Mouse (Mus musculus) T-cell, adult 2 months (primary cell): ENCODE data around the gene Phgdh.

ENCODE experiments used
- DNase-seq: peaks from one replicate; pipeline ENCODE4 v3.0.0; 2022; ENCODE audit warnings: low spot score

The Phgdh gene

DNA sequence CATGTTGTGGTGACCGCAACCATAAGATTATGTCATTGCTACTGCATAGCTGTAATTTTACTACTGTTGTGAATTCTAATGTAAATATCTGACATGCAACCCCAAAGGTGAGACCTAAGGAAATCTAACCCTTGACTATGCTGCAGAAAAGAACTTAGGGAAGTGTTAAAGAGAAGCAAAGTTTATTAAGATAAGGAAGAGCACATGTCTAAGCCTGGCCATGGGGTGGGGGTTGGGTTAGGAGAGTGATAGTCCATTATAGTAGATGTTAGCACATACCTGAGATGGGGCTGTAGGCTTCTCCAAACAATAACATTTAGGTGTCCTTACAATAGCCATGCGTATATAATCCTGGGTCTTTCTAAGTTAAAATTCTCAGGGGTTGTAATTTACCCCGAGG, 3.4 kb upstream of the Phgdh start:
- DNase-seq, result no peak

DNA sequence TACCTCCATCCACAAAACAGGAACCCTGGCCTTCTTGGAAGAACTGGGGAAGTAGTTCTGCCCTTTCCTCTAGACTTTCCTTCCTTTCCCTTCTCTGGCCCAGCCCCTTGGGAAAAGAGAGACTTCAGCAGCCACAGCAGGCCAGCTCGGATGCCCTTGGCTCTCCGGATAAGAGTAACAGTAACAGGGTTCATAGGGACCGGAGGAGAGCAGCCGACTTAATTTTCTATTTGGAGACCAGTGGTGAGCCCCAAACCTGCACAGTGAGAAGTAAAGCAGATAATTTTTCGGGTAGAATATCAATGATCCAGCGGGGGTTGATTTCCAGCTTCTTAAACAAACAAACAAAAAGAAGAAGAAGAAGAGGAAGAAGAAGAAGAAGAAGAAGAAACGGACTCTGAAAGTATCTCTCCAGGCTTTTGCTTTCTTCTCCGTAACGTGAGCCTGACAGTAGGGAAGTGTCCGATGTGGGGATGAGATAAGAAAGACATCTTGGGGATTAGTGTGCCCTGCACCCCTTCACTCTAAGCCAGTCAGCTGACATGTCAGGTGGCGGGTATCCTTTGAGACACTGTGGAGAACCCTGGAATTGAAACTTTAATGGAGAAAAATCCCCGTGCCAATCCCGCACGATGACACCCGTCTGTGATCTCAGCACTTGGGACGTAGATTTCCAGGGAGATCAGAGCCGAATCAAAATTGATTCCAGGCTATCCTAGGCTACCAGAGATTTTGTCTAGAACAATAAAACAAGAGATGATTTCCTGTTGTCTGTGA, 1.2 kb upstream of the Phgdh start:
- no peak for DNase-seq

DNA sequence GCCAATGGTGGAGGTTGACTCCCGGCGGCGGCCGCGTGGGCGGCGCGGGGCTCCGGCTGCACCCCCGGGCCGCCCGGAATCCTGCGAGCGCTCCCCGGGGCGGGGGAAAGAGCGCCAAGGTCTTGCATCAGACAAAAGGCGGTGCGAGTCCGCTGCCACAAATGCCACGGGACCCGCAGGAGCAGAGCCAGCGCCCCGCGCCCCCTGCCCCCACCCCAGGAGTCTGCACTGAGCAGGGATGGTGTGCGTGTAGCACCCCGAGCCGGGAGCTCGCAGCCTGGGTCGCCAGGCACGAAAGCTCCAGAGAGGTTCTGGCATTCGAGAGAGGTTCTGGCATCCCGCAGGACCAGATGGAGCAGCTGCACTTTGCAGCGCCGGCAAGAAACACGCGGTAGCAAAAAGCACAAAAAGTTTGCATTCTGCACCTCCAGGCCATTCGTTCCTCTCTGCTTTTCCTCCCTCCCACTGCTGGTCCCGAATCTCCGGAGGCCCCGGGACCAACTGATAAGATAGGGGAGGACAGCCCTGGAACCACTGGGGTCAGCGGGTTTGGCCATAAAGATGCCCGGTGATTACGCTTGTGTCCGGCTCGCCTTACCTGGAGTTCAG, 589 bp downstream of the Phgdh start:
- DNase-seq, result peak; percentile 54

DNA sequence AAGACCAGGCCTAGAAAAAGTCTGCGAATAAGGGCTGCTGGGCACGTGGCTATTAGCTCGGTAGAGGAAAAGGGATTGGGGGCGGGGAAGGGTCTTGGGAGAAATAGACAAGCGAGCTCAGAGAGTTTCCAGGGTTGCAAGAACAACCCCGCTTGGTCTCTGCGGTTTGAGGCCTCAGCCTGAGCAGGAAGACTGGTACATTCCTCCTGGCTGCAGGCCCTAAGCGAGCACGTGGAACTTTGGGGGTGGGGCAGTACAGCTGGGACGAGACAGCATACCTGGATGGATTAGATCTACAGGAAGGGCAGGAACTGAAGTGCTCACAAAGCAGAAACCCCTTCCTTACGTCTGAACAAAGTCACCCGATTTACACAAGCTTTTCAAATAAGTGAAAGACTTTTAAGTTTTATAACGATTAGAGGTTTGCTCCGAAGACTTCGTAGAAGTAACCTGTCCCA, 1.2 kb downstream of the Phgdh start:
- peak; percentile 34 for DNase-seq

DNA sequence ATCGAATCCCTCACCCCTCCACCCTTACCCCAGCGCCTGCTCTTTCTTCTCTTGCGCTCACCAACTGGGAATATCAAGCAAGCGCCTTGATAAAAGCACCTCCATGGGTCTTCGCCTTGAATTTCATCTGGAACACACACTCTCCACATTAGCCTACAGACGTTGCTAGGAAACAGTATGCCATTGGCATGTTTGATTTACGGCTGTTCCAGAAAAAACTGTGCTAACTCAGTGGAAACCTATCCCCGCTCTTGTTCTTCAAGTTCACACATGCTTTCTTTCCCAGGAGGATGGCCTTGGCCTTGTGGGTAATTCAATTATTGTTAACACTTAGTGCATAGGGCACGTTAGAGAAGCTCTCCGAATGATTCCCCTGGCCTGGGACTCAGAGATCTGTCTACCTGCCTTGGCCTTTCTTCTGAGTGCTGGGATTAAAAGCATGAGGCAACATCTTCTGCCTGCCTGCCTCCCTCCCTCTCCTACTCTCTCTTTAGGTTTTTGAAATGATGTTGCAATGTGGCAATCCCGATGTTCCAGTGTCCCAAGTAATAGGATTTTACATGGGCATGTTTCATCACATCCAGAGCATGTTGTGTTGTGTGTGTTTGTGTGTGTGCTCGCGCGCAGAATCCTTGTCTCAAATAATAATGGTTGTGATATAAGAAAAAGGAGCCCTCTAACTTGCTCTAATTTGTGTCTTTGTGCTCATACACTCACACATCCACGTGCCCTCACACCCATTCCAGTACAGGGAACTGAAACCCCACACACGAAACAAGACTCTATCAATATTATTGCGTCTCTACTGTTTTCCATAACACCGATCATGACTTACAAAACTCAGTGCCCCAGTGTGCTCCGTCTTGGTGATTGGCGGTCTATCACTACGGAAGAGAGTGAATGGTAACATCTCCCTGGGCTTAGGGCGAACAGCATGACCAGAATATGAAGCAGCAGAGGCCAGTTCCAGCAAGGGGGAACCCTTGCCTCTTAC, 2.8 kb downstream of the Phgdh start:
- DNase-seq, result no peak

DNA sequence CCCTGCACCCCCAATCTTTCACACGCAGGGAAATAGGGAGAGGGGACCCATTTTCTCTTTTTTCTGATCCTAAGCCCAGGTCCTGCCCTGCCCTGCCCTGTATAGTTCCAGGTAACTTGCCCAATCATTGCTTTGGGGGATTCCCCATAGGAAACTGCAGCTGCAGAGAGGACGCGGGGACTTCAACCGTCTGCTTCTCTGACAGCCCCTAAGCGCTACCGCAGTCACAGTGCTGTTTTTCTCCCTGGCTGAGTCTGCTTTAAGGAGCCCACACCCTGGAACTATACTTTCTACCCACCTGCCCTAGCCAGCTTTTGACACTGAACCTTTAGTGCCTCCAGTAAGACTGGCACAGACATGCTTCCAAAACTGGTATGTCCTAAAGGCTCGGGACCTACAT, 3.9 kb downstream of the Phgdh start:
- DNase-seq, result peak; percentile 31

DNA sequence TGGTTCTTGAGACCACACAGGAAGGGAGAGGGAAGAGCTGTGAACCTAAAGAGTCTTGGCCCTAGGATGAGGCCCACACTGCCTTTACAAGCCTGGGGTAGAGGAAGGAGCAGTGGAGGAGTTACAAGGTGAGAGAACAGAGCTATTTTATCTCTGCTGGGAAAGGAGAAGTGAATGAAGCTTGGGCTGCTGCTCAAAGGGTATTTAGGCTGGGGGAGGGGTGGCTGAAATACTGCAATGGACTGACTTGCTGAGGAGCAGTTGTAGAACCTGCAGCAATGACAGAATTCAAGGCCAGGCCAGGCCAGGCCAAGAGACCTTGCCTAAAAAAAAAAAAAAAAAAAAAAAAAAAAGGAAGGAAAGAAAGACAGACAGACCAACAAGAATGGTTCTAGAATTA, 4.5 kb downstream of the Phgdh start:
- DNase-seq, result no peak

DNA sequence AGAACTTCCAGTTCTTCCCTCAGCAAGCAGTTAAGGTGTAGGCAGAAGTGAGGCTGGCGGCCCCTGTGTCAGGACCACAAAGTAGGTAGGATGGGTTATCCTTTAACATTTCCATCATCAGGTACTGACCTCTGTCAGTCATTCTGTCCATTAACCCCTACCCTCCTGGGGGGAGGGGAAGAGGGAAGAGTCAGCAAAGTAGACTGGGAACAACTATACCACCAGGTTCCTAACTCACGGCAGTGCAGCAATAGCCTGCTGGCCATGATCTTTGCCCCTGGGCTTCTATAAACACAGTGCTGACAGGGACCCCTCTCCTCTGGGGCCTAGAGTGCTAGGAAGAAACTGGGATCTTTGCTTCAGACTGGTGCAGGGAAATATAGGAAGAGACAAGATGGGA, 5.8 kb downstream of the Phgdh start:
- no peak for DNase-seq

DNA sequence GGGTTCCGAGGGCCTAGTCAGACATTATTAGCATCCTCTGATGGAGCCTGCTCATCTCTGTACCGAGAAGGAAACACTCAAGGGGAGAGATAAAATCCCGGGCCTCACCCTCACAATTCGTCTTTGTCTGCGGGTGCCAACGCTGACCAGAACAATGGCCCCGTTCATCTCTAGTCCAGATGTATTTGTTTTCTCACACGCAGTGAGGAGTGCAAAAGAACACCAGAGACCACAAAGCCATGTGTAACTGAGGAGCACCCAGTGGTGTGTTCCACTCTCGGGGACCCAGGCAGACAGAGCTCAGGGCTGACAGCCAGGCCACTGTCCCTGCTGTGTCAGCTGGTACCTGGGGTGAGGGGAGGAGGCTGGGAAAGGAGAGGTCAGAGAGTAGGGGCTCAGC, 15.6 kb downstream of the Phgdh start:
- DNase-seq, result no peak

DNA sequence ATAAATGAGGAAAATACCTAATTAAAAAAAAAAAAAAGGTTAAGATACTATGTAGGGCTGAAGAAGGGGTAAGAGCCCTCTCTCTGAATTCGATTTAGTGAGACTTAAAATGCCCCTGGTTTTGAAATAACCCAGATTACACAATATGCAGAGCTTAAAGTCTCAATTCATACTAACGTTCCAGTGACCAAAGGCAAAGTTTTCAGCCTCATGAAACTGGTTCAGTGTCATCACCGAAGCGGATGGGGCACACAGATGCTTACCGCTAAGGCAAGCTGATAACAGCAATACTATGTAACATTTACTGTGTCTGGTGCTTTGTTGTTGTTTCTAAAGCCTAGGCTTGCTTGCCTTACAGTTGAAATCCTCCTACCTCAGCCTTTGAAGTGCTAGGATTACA, 17.6 kb downstream of the Phgdh start:
- no peak for DNase-seq

DNA sequence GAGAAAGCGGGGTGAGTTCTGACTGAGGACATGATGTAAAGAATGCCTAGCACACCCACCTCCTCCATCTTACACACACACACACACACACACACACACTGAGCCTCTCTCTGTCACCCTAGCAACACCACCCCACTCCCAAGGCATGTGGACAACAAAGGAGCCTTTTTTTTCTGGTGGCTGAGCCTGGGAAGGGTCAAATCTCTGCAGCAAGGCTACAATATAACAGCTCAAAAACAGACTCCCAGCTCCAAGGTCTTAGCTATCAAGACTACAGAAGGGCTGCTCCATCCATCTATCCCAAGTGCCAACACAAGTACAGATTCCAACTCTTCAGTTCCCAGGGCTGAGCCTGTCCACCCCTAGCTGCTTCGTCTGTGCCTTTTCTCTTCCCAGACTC, 20.6 kb downstream of the Phgdh start:
- no peak for DNase-seq

DNA sequence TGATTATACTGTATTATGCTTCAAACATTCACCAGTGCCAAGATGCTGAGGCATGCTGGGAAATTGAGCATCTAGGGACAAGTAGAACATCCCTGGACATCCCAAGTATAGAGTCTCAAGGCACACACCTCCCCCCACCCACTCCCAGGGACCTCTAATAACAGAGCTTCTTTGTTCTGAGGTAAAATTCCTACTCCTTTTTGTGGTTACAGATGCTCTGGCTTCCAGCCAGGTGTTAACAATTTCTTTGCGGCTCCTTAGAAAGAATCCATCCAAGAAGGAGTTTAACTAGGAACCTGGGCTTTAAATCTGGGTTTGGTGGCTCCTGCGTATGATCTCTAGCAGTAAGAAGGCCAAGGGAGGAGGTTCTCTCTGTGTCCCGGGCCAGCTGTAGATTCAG, 22.6 kb downstream of the Phgdh start:
- no peak for DNase-seq

DNA sequence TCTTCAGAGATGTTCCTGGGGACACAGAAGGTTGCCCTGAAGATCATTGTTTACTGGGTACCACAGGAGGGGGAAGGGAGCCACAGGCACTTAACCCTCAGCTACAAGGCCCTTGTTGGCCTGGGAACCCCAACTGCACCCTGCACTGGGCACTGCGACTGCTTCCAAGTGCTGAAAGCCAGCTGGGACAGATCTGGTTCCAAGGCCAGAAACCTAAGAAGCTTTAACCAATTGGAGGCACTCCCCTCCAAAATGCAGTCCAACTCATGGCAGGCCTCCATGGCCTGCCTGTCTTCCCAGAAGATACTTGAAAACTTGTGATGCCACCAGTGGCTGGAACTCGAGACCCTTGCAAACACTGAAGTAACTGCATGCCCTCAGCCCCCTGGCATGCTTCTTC, 24.6 kb downstream of the Phgdh start:
- DNase-seq, result no peak

DNA sequence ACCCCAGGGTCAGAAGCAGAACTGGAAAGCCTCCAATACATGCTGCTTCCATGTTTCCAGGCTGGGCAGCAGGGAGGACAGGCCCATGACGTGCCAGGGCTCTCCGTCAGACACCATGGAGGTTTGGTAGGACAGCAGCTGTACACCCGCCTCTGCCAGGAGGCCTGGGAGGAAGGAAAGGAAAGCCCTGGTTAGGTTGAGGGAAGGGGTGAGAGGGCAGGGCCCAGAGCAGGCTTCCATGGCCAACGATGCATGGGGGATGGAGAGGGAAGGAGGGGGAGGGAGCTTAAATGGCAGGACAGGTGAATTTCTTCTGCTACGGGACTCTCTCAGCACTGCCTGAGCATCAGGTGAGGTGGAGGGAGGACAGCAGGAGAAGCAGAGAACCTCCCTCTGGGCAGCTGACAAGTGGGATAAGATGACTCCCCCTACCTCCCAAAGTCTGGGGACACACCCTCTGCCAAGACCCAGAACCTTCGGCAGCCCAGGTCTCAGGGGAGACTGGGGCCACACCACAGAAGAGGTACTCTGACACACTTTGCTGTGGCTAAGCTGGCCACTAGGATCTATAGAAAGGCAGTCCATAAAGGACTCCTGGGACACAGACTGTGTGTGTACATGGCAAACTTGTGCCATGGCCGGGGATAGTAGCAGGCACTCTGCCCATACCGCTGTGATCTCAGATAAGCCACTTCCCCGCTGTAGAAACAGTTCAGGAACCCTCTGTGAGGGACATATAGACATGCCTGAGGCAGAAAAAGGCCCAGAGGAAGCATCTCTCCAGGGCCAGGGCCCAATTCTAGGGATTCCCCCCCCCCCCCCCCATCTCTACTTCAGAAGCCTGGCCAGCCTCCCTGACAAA, 26.3 kb downstream of the Phgdh start:
- DNase-seq, result no peak

DNA sequence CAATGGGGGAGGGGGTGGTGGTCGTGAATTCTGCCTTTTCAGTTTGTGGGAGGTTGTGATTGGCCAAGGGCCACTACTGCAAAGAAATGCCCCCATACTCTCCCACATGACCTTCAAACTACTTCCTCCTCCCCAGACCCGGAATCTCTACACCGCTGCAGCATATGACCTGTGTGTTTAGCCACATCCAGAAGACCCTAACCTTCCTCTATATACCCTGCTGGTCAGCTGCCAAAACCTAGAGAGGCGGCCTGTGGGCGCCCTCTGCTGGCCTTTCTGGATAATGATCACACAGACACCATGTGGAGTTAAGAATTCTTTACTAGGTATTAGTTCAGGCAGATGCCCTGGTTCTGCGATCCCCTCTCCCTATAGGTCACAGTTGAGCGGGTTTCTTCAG, 26.9 kb downstream of the Phgdh start:
- peak; percentile 31 for DNase-seq

DNA sequence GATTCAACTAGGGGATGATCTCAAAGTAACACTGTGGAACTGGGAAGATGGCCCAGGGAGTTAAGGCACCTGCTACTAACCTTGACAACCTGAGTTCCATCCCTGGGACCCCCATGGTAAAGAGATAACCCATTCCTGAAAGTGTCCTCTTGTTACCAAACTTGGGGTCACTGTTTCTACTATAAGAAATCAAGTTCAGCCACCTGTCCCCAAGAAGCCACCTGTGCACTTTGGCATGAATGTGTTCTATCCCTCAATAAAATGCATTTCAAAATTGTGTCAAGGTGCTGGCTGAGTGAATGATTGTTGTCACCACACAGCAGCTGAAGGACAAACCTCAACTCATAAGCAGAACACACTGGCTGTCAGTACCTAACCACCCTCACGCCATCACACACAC, 29.3 kb downstream of the Phgdh start:
- no peak for DNase-seq

DNA sequence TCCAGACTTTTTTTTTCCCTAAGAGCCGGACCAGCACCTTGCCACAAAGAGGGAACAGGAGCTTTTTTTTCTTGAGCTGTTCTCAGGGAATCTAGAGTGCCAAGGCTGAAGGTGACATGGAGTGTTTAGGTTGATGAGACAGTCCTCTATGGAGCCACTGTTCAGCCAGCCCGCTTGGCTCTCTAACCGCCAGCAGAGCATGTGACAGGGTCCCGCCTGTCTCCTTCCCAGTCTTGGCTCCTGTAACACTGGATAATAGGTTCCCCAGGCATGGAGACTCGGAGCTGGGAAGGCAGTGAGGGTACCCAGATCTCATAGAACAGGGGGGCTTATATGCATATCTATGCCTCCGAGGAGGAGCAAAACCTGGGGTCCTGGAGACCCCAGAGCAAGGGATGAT, 31.2 kb downstream of the Phgdh start:
- no peak for DNase-seq

DNA sequence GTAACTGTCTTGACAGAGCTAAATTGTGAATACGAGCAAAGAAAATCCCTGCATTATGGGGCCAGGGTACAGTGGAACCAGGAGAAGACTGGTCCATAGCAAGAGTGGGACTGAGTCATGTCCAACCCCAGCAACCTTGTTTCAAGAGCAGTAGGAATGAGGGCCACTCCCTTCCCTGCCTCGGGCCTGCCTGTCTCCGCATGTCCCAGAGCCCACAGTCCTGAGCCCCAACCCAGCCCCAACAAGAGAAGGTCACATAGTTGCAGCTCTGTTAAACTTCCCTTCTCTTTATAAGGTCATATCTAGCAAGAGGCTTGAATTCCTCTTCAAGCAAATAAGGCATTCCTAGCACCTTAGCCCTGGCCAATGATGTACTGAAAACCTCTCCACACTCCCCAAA, 38.0 kb downstream of the Phgdh start:
- DNase-seq, result no peak

DNA sequence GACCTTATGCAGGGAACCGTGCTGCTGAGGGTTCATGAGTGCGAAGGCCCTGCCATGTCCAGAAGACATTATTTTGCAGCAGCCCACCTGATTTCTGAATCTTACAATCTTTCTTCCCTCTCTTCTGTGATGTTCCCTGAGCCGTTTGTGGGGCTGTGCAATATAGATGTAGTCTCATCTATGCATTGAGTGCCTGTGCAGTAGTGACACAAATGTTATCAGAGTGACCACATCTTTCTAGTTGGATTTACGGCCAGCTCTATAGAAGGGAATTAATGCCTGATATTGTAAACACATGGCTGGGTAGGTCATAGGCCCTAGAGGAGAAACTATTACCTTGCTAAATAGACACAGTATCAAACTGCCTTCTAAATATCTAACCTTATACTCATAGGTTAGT, 39.5 kb downstream of the Phgdh start:
- DNase-seq, result no peak

DNA sequence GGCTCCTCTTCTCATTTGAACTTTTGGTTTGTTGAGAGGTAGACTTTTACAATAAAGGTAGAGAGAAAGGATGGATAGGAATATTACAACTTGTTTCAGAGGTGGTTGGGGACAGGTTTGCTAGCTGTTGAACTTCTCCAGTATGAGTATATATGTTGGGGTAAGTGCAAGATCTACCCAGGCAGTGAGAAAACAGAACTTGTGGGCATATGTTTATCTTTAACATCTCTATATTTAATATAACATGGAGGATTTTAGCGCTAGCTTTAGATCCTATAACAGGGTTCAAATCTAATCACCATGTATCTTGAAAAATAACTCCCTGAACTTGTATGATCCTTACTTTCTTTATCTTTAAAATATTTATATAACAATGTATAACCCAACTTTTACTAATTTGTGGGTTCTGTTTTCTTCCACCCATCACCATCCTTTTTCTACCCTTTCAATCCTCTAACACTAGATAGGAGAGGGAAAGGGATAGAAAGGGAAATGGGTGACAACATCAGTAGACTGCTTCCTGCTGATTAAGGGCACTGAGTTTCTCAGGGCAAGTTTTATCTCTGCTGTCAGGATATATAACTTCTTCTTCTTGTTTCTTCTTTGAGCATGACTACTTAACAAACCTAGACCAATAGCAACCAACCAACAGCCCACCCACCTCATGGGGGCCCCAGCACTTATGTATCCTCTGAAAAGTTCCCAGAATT, 40.2 kb downstream of the Phgdh start:
- no peak for DNase-seq

DNA sequence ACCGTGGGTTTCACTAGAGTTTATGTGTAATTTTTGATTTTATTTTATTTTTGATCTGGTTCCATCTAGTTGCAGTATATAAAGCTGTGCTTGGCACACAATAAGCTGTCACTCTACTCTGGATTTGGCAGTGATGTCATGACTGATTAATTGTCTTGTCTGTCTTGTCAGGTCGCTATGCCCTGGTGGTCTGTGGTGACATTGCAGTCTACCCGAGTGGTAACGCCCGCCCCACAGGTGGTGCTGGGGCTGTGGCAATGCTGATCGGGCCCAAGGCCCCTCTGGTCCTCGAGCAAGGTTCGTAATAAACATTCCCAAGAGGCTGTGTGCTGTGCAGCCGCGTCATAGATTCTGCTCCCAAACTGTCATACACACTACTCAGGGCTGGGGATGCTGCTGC, 43.8 kb downstream of the Phgdh start:
- DNase-seq, result no peak
